Mouse (Mus musculus): ENCODE measurements around the gene Slc2a10. TPM values are rescaled to one million over a fixed set of nuclear protein-coding genes. Genes with fewer than 3 reads are reported as not detected.
"Not testable (repeated sequence)": the region's sequence is repeated elsewhere in the genome, so short reads cannot be mapped to it uniquely, and the experiment has no call there.

Slc2a10 gene
- polyA plus RNA-seq, 1 experiment from 2014 or later, result 1.1 TPM

GRCm38 (mm10) chr2:165545687-165546086 is 42.1 kb downstream of the Slc2a10 start:
- Histone ChIP-seq H3K9ac (replicated peaks; ENCODE audit: low read depth, low read length) (no peak overlapping the region), H3K4me1 (ENCODE audit: control insufficient read depth, insufficient read depth, low read length) (no peaks in the 10 kb centered on the region), H3K9me3 (ENCODE audit: control insufficient read depth, low read length) (no peaks in the 10 kb centered on the region), H3K4me3 (ENCODE audit: low read depth, low read length) (no peak overlapping the region), H3K36me3 (ENCODE audit: control insufficient read depth, insufficient read depth, low read length) (no peaks in the 10 kb centered on the region), H3K4me2 (ENCODE audit: low read depth, low read length) (no peak overlapping the region), H3K27me3 (ENCODE audit: control insufficient read depth, insufficient read depth, low read length) (no peaks in the 10 kb centered on the region), H3K27ac (ENCODE audit: low read depth, low read length) (no peak overlapping the region)
- no peak for ATAC-seq (ENCODE audit: low read depth)
- WGBS, result 94% methylated on average over 2 of the region's 2 CpGs

- H3K27me3 ChIP-seq (ENCODE audit: control insufficient read depth, insufficient read depth, low read length), result no peaks in the 10 kb centered on the region
- no peak overlapping the region for H3K27ac ChIP-seq (ENCODE audit: low read depth, low read length)
- H3K4me3 ChIP-seq (ENCODE audit: low read depth, low read length), result no peak overlapping the region
- no peaks in the 10 kb centered on the region for H3K9me3 ChIP-seq (ENCODE audit: control insufficient read depth, low read length)
- H3K36me3 ChIP-seq (ENCODE audit: control insufficient read depth, insufficient read depth, low read length), result no peaks in the 10 kb centered on the region
- 58% methylated on average over 8 of the region's 8 CpGs for WGBS
- no peak overlapping the region for H3K9ac ChIP-seq (replicated peaks; ENCODE audit: low read depth, low read length)
- no peaks in the 10 kb centered on the region for H3K4me1 ChIP-seq (ENCODE audit: control insufficient read depth, insufficient read depth, low read length)
- no peak for ATAC-seq (ENCODE audit: low read depth)
- no peak overlapping the region for H3K4me2 ChIP-seq (ENCODE audit: low read depth, low read length)
Measured at GRCm38 (mm10) chr2:165546341-165546740, 42.8 kb downstream of the Slc2a10 start.

GRCm38 (mm10) chr2:165547410-165547809 is 43.8 kb downstream of the Slc2a10 start:
- no peak overlapping the region for H3K9ac ChIP-seq (replicated peaks; ENCODE audit: low read depth, low read length)
- WGBS, result 61% methylated on average over 9 of the region's 9 CpGs
- H3K36me3 ChIP-seq (ENCODE audit: control insufficient read depth, insufficient read depth, low read length), result no peaks in the 10 kb centered on the region
- H3K4me3 ChIP-seq (ENCODE audit: low read depth, low read length), result no peak overlapping the region
- no peaks in the 10 kb centered on the region for H3K9me3 ChIP-seq (ENCODE audit: control insufficient read depth, low read length)
- H3K27me3 ChIP-seq (ENCODE audit: control insufficient read depth, insufficient read depth, low read length), result no peaks in the 10 kb centered on the region
- H3K27ac ChIP-seq (ENCODE audit: low read depth, low read length), result no peak overlapping the region
- no peak for ATAC-seq (ENCODE audit: low read depth)
- H3K4me2 ChIP-seq (ENCODE audit: low read depth, low read length), result no peak overlapping the region
- H3K4me1 ChIP-seq (ENCODE audit: control insufficient read depth, insufficient read depth, low read length), result no peaks in the 10 kb centered on the region

DNA sequence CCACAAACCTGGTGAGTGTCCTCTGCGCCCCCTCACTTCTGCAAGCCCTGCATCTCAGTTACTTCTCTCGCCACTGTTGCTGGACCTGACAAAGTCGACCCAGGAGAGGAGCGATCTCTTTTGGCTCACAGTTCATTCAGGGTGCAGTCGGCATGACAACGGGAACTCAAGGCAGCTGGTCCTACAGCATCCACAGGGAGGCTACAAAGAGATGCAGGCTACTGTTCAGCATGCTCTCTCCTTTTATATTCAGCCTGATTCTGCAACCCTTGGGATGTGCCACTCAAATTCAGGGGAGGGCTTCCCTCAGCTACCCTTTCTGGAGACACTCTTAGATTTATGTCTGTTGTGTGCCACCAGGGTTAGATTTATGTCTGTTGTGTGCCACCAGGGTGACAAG is 45.0 kb downstream of the Slc2a10 start:
- no peak for ATAC-seq (ENCODE audit: low read depth)
- Histone ChIP-seq H3K36me3 (ENCODE audit: control insufficient read depth, insufficient read depth, low read length) (no peaks in the 10 kb centered on the region), H3K4me1 (ENCODE audit: control insufficient read depth, insufficient read depth, low read length) (no peaks in the 10 kb centered on the region), H3K9ac (replicated peaks; ENCODE audit: low read depth, low read length) (no peak overlapping the region), H3K27me3 (ENCODE audit: control insufficient read depth, insufficient read depth, low read length) (no peaks in the 10 kb centered on the region), H3K27ac (ENCODE audit: low read depth, low read length) (no peak overlapping the region), H3K4me2 (ENCODE audit: low read depth, low read length) (no peak overlapping the region), H3K9me3 (ENCODE audit: control insufficient read depth, low read length) (no peaks in the 10 kb centered on the region), H3K4me3 (ENCODE audit: low read depth, low read length) (no peak overlapping the region)
- WGBS, result 38% methylated on average over 6 of the region's 6 CpGs

DNA sequence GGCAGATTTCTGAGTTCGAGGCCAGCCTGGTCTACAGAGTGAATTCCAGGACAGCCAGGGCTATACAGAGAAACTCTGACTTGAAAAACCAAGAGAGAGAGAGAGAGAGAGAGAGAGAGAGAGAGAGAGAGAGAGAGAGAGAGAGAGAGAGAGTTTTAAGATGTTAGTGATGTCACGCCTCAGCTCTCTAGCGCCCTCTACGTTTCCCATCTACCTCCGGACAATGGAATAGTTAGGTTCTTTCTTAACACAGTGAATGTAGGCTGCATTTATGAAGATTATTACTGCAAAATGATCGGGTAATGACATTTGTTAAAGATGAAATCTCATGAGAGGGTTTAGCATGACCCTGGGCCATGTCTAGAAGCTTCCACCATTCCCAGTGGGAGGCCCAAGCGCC is 46.8 kb downstream of the Slc2a10 start:
- not testable (repeated sequence) for H3K36me3 ChIP-seq (ENCODE audit: control insufficient read depth, insufficient read depth, low read length); H3K27me3 ChIP-seq (ENCODE audit: control insufficient read depth, insufficient read depth, low read length); ATAC-seq (ENCODE audit: low read depth); H3K27ac ChIP-seq (ENCODE audit: low read depth, low read length); H3K4me2 ChIP-seq (ENCODE audit: low read depth, low read length); H3K4me3 ChIP-seq (ENCODE audit: low read depth, low read length); H3K9me3 ChIP-seq (ENCODE audit: control insufficient read depth, low read length); H3K9ac ChIP-seq (replicated peaks; ENCODE audit: low read depth, low read length); H3K4me1 ChIP-seq (ENCODE audit: control insufficient read depth, insufficient read depth, low read length)
- WGBS, result 75% methylated on average over 7 of the region's 7 CpGs

DNA sequence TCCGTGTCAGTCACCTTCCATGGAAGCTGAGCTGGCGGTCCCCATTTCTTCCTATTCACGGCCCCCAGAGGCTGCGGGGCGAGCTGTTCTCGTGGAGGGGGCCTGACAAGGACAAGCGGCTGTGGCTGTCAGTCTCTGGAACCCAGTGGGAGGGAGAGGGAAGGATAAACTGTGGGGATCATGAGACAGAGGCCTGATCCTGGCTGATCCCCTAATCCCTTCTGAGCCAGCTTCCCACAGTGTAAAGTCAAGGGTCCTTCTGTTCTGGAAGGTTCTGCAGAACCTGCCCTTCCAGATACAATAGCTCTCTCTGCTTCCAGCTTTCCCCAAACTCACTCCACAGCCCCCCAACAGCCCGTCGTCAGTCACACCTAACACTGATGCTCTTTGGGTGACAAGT is 50.5 kb downstream of the Slc2a10 start:
- no peak overlapping the region for H3K9ac ChIP-seq (replicated peaks; ENCODE audit: low read depth, low read length)
- ATAC-seq (ENCODE audit: low read depth), result no peak
- H3K36me3 ChIP-seq (ENCODE audit: control insufficient read depth, insufficient read depth, low read length), result no peaks in the 10 kb centered on the region
- no peak overlapping the region for H3K4me2 ChIP-seq (ENCODE audit: low read depth, low read length)
- H3K4me3 ChIP-seq (ENCODE audit: low read depth, low read length), result no peak overlapping the region
- no peaks in the 10 kb centered on the region for H3K9me3 ChIP-seq (ENCODE audit: control insufficient read depth, low read length)
- no peaks in the 10 kb centered on the region for H3K4me1 ChIP-seq (ENCODE audit: control insufficient read depth, insufficient read depth, low read length)
- no peaks in the 10 kb centered on the region for H3K27me3 ChIP-seq (ENCODE audit: control insufficient read depth, insufficient read depth, low read length)
- H3K27ac ChIP-seq (ENCODE audit: low read depth, low read length), result no peak overlapping the region
- 76% methylated on average over 9 of the region's 9 CpGs for WGBS

DNA sequence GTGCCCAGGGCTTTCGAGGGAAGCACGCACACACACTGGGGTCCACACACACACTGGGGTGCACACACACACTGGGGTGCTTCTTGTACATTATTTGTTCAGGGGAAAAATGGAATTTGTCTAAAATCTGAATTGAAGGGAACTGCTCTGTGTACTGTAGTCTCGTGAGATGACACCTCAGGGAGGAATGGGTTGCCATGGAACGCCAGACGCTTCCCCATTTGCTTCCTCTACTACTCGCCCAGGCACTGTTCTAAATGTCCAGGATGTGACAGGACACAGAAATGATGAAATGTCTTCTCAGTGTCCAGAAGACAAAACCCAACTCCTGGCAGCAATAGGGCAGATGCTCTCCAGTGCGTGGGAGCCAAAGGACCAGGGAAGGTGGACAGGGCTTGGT is 53.7 kb downstream of the Slc2a10 start:
- no peak overlapping the region for H3K9ac ChIP-seq (replicated peaks; ENCODE audit: low read depth, low read length)
- ATAC-seq (ENCODE audit: low read depth), result no peak
- H3K4me1 ChIP-seq (ENCODE audit: control insufficient read depth, insufficient read depth, low read length), result no peaks in the 10 kb centered on the region
- H3K4me3 ChIP-seq (ENCODE audit: low read depth, low read length), result no peak overlapping the region
- 80% methylated on average over 7 of the region's 7 CpGs for WGBS
- no peak overlapping the region for H3K27ac ChIP-seq (ENCODE audit: low read depth, low read length)
- no peaks in the 10 kb centered on the region for H3K27me3 ChIP-seq (ENCODE audit: control insufficient read depth, insufficient read depth, low read length)
- no peaks in the 10 kb centered on the region for H3K9me3 ChIP-seq (ENCODE audit: control insufficient read depth, low read length)
- H3K4me2 ChIP-seq (ENCODE audit: low read depth, low read length), result no peak overlapping the region
- no peaks in the 10 kb centered on the region for H3K36me3 ChIP-seq (ENCODE audit: control insufficient read depth, insufficient read depth, low read length)

DNA sequence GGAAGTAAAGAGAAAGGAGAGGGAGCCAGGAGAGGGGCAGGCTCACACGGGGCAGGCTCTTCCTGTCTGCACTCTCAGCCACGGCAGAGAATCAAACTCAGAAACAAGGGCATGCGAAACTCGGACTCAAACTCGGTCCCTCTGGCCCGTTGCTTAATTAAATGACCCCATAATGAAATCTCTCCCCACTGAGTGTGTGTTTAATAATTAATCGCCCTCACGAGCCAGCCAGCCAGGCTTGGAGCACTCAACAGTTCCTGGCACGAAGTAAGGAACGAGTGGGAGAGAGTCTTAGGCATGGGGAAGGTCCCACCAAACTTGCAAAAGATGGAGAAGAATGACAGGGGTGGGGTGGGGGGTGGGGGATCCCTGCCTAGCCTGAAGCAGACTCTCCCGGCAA is 55.3 kb downstream of the Slc2a10 start:
- Histone ChIP-seq H3K4me3 (ENCODE audit: low read depth, low read length) (no peak overlapping the region), H3K36me3 (ENCODE audit: control insufficient read depth, insufficient read depth, low read length) (no peaks in the 10 kb centered on the region), H3K9ac (replicated peaks; ENCODE audit: low read depth, low read length) (no peak overlapping the region), H3K27me3 (ENCODE audit: control insufficient read depth, insufficient read depth, low read length) (no peaks in the 10 kb centered on the region), H3K4me2 (ENCODE audit: low read depth, low read length) (no peak overlapping the region), H3K9me3 (ENCODE audit: control insufficient read depth, low read length) (no peaks in the 10 kb centered on the region), H3K27ac (ENCODE audit: low read depth, low read length) (no peak overlapping the region), H3K4me1 (ENCODE audit: control insufficient read depth, insufficient read depth, low read length) (peaks cover 6% of the 10 kb centered on the region; the same call in 1 of the 2 replicates)
- 41% methylated on average over 11 of the region's 11 CpGs for WGBS
- ATAC-seq (ENCODE audit: low read depth), result no peak

DNA sequence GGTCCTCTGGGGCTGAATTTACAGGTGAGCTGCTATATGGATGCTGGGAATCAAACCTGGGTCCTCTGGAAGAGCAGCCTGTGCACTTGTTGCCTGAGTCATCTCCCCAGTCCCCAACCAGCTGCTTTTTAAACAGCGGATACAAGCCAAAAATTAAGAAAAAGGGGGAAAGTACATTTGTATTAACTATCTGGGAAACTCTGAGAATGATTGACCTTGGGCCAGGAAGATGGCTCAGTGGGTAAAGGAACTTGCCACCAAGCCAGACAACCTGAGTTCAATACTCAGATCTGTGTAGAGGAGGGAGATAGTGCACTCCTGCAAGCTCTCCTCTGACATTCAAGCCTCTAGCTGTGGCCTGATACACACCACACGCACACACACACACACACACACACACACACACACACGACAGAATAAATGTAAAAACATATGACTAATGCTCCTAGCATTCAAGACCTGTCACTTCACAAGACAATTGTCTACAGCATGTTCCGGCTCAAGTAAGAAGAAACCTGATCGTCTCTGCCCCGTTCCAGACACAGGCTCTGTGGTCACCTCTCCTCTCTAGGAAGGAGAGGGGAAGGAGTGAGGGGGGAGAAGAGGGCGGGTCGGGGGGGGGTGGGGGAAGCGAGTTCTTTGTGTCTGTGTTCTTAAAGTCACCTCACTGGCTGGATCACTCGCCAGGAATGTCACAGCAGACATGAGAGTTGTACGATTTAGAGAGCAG is 56.1 kb downstream of the Slc2a10 start:
- no peaks in the 10 kb centered on the region for H3K9me3 ChIP-seq (ENCODE audit: control insufficient read depth, low read length)
- no peaks in the 10 kb centered on the region for H3K36me3 ChIP-seq (ENCODE audit: control insufficient read depth, insufficient read depth, low read length)
- no peak overlapping the region for H3K9ac ChIP-seq (replicated peaks; ENCODE audit: low read depth, low read length)
- peaks cover 6% of the 10 kb centered on the region; the same call in 1 of the 2 replicates for H3K4me1 ChIP-seq (ENCODE audit: control insufficient read depth, insufficient read depth, low read length)
- ATAC-seq (ENCODE audit: low read depth), result no peak
- no peak overlapping the region for H3K27ac ChIP-seq (ENCODE audit: low read depth, low read length)
- H3K4me3 ChIP-seq (ENCODE audit: low read depth, low read length), result no peak overlapping the region
- H3K27me3 ChIP-seq (ENCODE audit: control insufficient read depth, insufficient read depth, low read length), result no peaks in the 10 kb centered on the region
- H3K4me2 ChIP-seq (ENCODE audit: low read depth, low read length), result no peak overlapping the region
- WGBS, result 25% methylated on average over 11 of the region's 11 CpGs
